Mouse (Mus musculus) megakaryocyte, embryonic 14.5 days (primary cell): ENCODE measurements around the gene Slamf8.

Experiments used
- FLI1 ChIP-seq: IDR thresholded peaks from 2 replicates; pipeline ENCODE4 v1.6.1; 2012; ENCODE audit warnings: low read length, inconsistent platforms, mixed read lengths
- GATA1 ChIP-seq: IDR thresholded peaks from 3 replicates; pipeline ENCODE4 v1.6.1; 2012; ENCODE audit warnings: mixed read lengths, low read length, inconsistent platforms, borderline replicate concordance

DNA sequence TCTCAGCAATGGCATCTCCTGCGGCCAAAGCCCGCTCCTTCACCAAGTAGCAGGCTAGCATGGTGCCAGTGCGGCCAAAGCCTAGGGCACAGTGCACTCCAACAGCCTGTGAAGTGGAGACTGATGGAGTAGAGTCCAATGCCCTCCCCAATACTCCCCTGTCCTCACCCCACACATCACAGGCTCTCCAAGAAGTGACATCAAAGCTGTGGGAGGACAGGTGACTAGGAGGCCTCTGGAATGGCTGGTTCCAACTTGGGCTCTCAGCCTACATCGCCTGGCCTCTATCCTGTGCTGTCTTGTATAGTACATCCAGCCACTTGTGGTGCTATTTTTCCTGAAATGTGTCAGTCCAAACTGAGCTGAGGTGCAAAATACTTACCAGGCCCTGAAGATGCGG lies 41.4 kb upstream of the Slamf8 start:
- TF ChIP-seq GATA1 (no peak), FLI1 (no peak)
